Mouse (Mus musculus) hindbrain, embryonic 13.5 days (tissue): ENCODE results near the gene Krt36. TPM values are rescaled to one million over a fixed set of nuclear protein-coding genes. Genes with fewer than 3 reads are reported as not detected.

Experiments used
- ATAC-seq: fragments of 200-750 bp; cut with Nextera tagmentation; 2 replicates; pipeline ENCODE4 v1.8.0; 2017; ENCODE audit warnings: moderate TSS enrichment; ENCODE audit not compliant: low FRiP score
- H3K27ac ChIP-seq: fragments of 300-500 bp; sonication (generic); 2 replicates; pipeline ENCODE4 v1.5.1; 2015; ENCODE audit warnings: inconsistent platforms, mild to moderate bottlenecking, moderate library complexity
- H3K27me3 ChIP-seq: fragments of 300-500 bp; sonication (generic); 2 replicates; pipeline ENCODE4 v1.6.1; 2015; ENCODE audit warnings: mild to moderate bottlenecking, inconsistent platforms
- H3K36me3 ChIP-seq: fragments of 300-500 bp; sonication (generic); 2 replicates; pipeline ENCODE4 v1.6.1; 2015; ENCODE audit warnings: mild to moderate bottlenecking, inconsistent platforms
- H3K4me1 ChIP-seq: fragments of 300-500 bp; sonication (generic); replicated peaks from 2 replicates; pipeline ENCODE4 v1.6.1; 2015; ENCODE audit warnings: inconsistent platforms
- H3K4me2 ChIP-seq: fragments of 300-500 bp; sonication (generic); 2 replicates; pipeline ENCODE4 v1.6.1; 2015; ENCODE audit warnings: inconsistent platforms, mild to moderate bottlenecking, moderate library complexity
- H3K4me3 ChIP-seq: fragments of 300-500 bp; sonication (generic); 2 replicates; pipeline ENCODE4 v1.5.1; 2015; ENCODE audit warnings: mild to moderate bottlenecking, inconsistent platforms
- H3K9ac ChIP-seq: fragments of 300-500 bp; sonication (generic); 2 replicates; pipeline ENCODE4 v1.6.1; 2015; ENCODE audit warnings: mild to moderate bottlenecking, inconsistent platforms
- H3K9me3 ChIP-seq: fragments of 300-500 bp; sonication (generic); 2 replicates; pipeline ENCODE4 v1.6.1; 2016; ENCODE audit warnings: inconsistent platforms
- WGBS: fragments of 180-500 bp; shearing (Covaris S2); methylation state at CpG from one replicate; pipeline ENCODE4 v1.1.7; 2015; 5-methylcytosine and 5-hydroxymethylcytosine counted together
- polyA plus RNA-seq: library from polyadenylated mRNA; unstranded; fragments of >200 nt; fragmentation: Nextera tagmentation; extraction: Ambion mirVana; gene quantifications from 2 replicates; pipeline ENCODE4 v1.2.1, GENCODE M21; 2015

Gene Krt36
- polyA plus RNA-seq, 1 experiment from 2014 or later, result not detected

DNA sequence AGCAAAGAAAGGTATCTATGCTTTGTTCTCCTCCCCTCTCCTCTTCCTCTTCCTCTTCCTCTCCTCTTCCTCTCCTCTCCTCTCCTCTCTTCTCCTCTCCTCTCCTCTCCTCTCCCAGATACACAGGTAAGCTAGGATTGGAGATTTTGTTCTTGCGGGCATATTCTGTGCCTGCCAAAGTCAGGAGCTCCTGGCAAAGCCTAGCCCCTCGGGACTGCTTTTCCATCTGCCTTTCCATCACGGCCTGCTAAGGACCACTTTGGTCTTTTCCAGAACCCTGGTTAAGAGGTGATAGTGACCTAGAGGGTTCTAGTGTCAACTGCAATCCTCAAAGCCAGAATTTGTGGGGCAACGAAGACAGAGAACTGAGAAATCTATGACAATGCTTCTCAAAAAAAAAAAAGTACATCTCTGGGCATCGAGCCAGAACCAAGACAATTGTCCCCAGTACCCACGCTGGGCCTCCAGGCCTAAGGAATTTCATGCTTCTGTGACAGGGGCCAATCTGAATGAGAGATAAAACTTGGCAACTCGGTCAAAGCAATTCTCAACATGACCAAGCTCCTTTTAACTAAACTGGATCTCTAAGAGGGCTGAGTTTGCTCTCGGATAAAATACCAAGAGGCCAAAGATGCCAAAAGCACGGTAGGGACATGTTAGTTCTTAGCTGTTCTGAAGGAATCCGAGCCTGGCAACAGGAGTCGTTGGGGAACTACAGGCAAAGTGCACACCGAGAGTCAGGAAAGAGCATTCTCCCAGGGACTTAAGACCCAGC is 39.0 kb downstream of the Krt36 start:
- Histone ChIP-seq H3K4me2 (no peak overlapping the region), H3K27ac (no peak overlapping the region), H3K9me3 (no peaks in the 10 kb centered on the region), H3K27me3 (no peaks in the 10 kb centered on the region), H3K36me3 (no peaks in the 10 kb centered on the region), H3K9ac (no peak overlapping the region), H3K4me3 (no peak overlapping the region), H3K4me1 (0 out of 2 replicates have a peak, but pooled peaks cover 5% of the 10 kb centered on the region)
- no peak for ATAC-seq
- WGBS, result 65% methylated on average over 12 of the region's 12 CpGs

DNA sequence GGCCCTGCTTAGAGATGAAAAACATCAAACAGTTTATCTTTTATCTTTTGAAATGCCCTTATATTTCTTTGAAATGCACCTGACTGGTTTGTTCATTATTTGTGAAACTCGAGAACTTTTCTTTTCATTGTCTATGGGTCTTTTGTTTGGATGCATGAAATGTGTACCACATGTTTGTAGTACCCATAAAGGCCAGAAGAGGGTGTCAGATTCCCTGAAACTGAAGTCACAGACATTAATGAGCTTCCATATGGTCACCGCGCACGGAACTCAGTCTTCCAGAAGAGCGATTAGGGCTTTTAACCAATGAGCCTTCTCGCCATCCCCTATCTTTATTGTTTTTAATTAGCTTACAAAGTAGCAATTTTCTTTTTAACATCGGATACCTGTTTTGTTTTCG is 46.6 kb downstream of the Krt36 start:
- Histone ChIP-seq H3K4me1 (no peaks in the 10 kb centered on the region), H3K4me3 (no peak overlapping the region), H3K27me3 (no peaks in the 10 kb centered on the region), H3K9me3 (no peaks in the 10 kb centered on the region), H3K27ac (no peak overlapping the region), H3K4me2 (no peak overlapping the region), H3K9ac (no peak overlapping the region), H3K36me3 (no peaks in the 10 kb centered on the region)
- WGBS, result 80% methylated on average over 8 of the region's 8 CpGs
- ATAC-seq, result no peak

- no peak overlapping the region for H3K27ac ChIP-seq
- H3K4me1 ChIP-seq, result no peaks in the 10 kb centered on the region
- no peak for ATAC-seq
- H3K9ac ChIP-seq, result no peak overlapping the region
- no peaks in the 10 kb centered on the region for H3K27me3 ChIP-seq
- no peak overlapping the region for H3K4me3 ChIP-seq
- no peaks in the 10 kb centered on the region for H3K9me3 ChIP-seq
- no peaks in the 10 kb centered on the region for H3K36me3 ChIP-seq
- 85% methylated on average over 9 of the region's 9 CpGs for WGBS
- no peak overlapping the region for H3K4me2 ChIP-seq
These were observed 49.5 kb downstream of the Krt36 start for GRCm38 (mm10) chr11:100055686-100056655.

Other genes starting within 250 kb of the Krt36 start
- not detected in 2 replicates for gene Gm11568, start 247.7 kb downstream of the Krt36 start, polyA plus RNA-seq
- not detected in 2 replicates for gene Gm11559, start 241.2 kb downstream of the Krt36 start, polyA plus RNA-seq
- not detected in 2 replicates for gene Krtap9-1, start 232.2 kb downstream of the Krt36 start, polyA plus RNA-seq
- not detected in 2 replicates for gene Gm11567, start 226.4 kb downstream of the Krt36 start, polyA plus RNA-seq
- not detected in 2 replicates for gene Krtap31-1, start 197.7 kb downstream of the Krt36 start, polyA plus RNA-seq
- gene Gm11565, start 190.9 kb downstream of the Krt36 start, polyA plus RNA-seq, result not detected in 2 replicates
- not detected in 2 replicates for gene Krtap31-2, start 169.3 kb downstream of the Krt36 start, polyA plus RNA-seq
- not detected in 2 replicates for gene Krtap9-5, start 157.2 kb downstream of the Krt36 start, polyA plus RNA-seq
- not detected in 2 replicates for gene Krtap29-1, start 126.6 kb downstream of the Krt36 start, polyA plus RNA-seq
- 0.09 and 0.13 TPM in 2 replicates for gene Krtap16-1, start 119.0 kb downstream of the Krt36 start, polyA plus RNA-seq
- 0.45 TPM in 1 of 2 replicates, not detected in the other for gene Krtap17-1, start 111.6 kb downstream of the Krt36 start, polyA plus RNA-seq
- not detected in 2 replicates for gene Krt33a, start 89.4 kb downstream of the Krt36 start, polyA plus RNA-seq
- gene Krt33b, start 75.8 kb downstream of the Krt36 start, polyA plus RNA-seq, result not detected in 2 replicates
- not detected in 2 replicates for gene Krt34, start 64.1 kb downstream of the Krt36 start, polyA plus RNA-seq
- not detected in 2 replicates for gene Krt31, start 55.1 kb downstream of the Krt36 start, polyA plus RNA-seq
- not detected in 2 replicates for gene Krt32, start 17.4 kb downstream of the Krt36 start, polyA plus RNA-seq
- gene Krt35, start 9.4 kb downstream of the Krt36 start, polyA plus RNA-seq, result not detected in 2 replicates
- gene Krt13, start 15.9 kb upstream of the Krt36 start, polyA plus RNA-seq, result 0.57 TPM in 1 of 2 replicates, not detected in the other
- 0.22 and 1.2 TPM in 2 replicates for gene Krt15, start 30.3 kb upstream of the Krt36 start, polyA plus RNA-seq
- gene Krt19, start 43.0 kb upstream of the Krt36 start, polyA plus RNA-seq, result 1.00 and 1.2 TPM in 2 replicates
- not detected in 2 replicates for gene Krt9, start 87.6 kb upstream of the Krt36 start, polyA plus RNA-seq
- gene Krt14, start 101.9 kb upstream of the Krt36 start, polyA plus RNA-seq, result 0.12 and 0.39 TPM in 2 replicates
- gene Krt16, start 143.3 kb upstream of the Krt36 start, polyA plus RNA-seq, result not detected in 2 replicates
- 0.17 TPM in 1 of 2 replicates, not detected in the other for gene Krt17, start 155.4 kb upstream of the Krt36 start, polyA plus RNA-seq
- not detected in 2 replicates for gene Krt42, start 164.2 kb upstream of the Krt36 start, polyA plus RNA-seq
- 1,398 and 1,436 TPM in 2 replicates for gene Eif1, start 214.3 kb upstream of the Krt36 start, polyA plus RNA-seq
- 0.66 and 1.7 TPM in 2 replicates for gene Gast, start 228.8 kb upstream of the Krt36 start, polyA plus RNA-seq